ENCODE assay signal across 8 mouse cellular contexts in the genomic region with DNA sequence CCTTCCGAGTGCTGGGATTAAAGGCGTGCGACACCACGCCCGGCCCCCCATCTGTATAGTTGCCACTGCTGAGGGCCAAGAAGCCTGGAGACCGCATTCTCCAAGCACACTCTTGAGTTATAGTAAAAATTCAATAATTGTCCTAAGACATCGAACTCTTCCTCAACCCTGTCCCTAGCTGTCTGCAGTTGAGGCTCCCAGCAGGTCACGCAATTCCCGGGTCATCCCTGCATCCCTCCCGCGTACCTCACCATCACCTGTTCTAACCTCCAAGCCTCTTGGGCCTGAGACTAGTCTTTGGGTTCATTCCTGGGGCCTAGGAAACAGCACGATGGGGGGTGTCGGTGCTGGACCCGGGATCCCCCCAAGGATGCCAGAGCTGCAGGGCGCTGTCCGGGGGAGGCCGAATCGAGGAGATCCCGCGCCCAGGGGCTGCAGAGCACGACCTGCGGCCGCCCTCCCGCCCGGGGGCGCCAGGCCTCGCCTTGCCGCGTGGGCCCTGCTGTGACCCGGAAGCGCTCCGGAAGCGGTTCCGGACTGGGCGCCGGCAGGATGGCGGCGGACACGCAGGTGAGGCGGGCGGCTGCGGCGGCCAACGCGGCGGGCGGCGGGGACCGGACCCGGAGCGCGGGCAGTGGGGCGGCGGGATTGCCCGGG. TPM values are rescaled to one million over a fixed set of nuclear protein-coding genes. Genes with fewer than 3 reads are reported as not detected.
DNase-seq lines count a peak whose midpoint lies in the region; ATAC-seq lines count a peak whose summit lies in the region.

Gcn1l1 (plus strand) TSS at position 518 of the 657 bp plus-strand sequence.

- H3K27me3 ChIP-seq in lung, embryonic 16.5 days (ENCODE audit: control insufficient read depth, insufficient read depth, low read depth, low read length), result no peaks in the 10 kb centered on the region

- H3K9ac ChIP-seq in lung, embryonic 16.5 days (ENCODE audit: low read length), result peak within 1 kb of the TSS; percentile 97

- peaks cover 36% of the 10 kb centered on the region for H3K4me1 ChIP-seq in lung, embryonic 16.5 days (replicated peaks; ENCODE audit: control insufficient read depth, insufficient read depth, low read length)

- peak; percentile 84; the same call in 1 of the 2 replicates for ATAC-seq in frontal cortex, adult (ENCODE audit: low TSS enrichment)
- peak; percentile 53 to 69 for ATAC-seq in hematopoietic stem cell, adult 5-6 weeks (replicated peaks in 1 of 2; ENCODE audit: insufficient read depth in 1 of 2, low FRiP score in 2 of 2, low TSS enrichment in 1 of 2, low read depth in 1 of 2, poor library complexity in 2 of 2, severe bottlenecking in 2 of 2)
- peak; percentile 90 for ATAC-seq in lung, embryonic 16.5 days (ENCODE audit: low read depth)

- WGBS in lung, embryonic 16.5 days, result 3% methylated on average over 42 of the region's 55 CpGs

- H3K4me2 ChIP-seq in lung, embryonic 16.5 days (ENCODE audit: low read depth, low read length), result peak within 1 kb of the TSS; percentile 74

- peaks cover 29% of the 10 kb centered on the region for H3K36me3 ChIP-seq in lung, embryonic 16.5 days (ENCODE audit: control insufficient read depth, insufficient read depth, low read length)

- H3K27ac ChIP-seq in lung, embryonic 16.5 days (ENCODE audit: low read length), result peak within 1 kb of the TSS; percentile 48

- H3K9me3 ChIP-seq in lung, embryonic 16.5 days (ENCODE audit: control insufficient read depth, low read length), result no peaks in the 10 kb centered on the region

- DNase-seq in MN1 (ENCODE audit: low spot score), result peak; percentile 77
- peak; percentile 72 for DNase-seq in cerebellum, adult 9-10 months
- peak; percentile 64 for DNase-seq in layer of hippocampus, adult 9-11 months
- DNase-seq in ovary, adult 18-20 months (ENCODE audit: low spot score), result peak; percentile 69
- peak; percentile 75 for DNase-seq in thymus, postnatal 0 days (ENCODE audit: low spot score)

- peak within 1 kb of the TSS; percentile 89 for H3K4me3 ChIP-seq in lung, embryonic 16.5 days (ENCODE audit: low read length)

RNA-seq across cellular contexts. Expression of gene Gcn1l1, which starts in this region (rescaled TPM):
- 31.4 and 34.5 TPM in 2 replicates for total RNA-seq in hematopoietic stem cell, adult 5-6 weeks (2017)
- polyA plus RNA-seq in lung, embryonic 16.5 days (2015; fragmentation: Nextera tagmentation; extraction: Ambion mirVana), result 32.9 and 35.1 TPM in 2 replicates
- 19.9 and 21.5 TPM in 2 replicates for polyA plus RNA-seq in thymus, postnatal 0 days (2015; fragmentation: Nextera tagmentation; extraction: Ambion mirVana)

Comparison
In these comparisons a context has a peak if more than half of its experiments do, and no peak if none do; other contexts are left out.
1. Peak in every context shown above with its lines: DNase-seq, ATAC-seq, H3K4me3 ChIP-seq and H3K27ac ChIP-seq.